Mouse (Mus musculus) layer of hippocampus, adult 18-20 months (tissue): ENCODE data around the gene Galnt14. TPM values are rescaled to one million over a fixed set of nuclear protein-coding genes. Genes with fewer than 3 reads are reported as not detected.

ENCODE experiments used
- total RNA-seq, 2 experiments: library from RNA; stranded (reverse); gene quantifications; 2 replicates each; pipeline ENCODE4 v1.2.3; 2021

Gene Galnt14
- total RNA-seq, 2 experiments from 2014 or later, result 18.0 to 21.5 TPM

Other genes starting within 250 kb of the Galnt14 start
- gene Ehd3, start 93.7 kb upstream of the Galnt14 start, total RNA-seq, result 100 to 1,000 TPM; 138 to 145 TPM
- gene Xdh, start 239.7 kb upstream of the Galnt14 start, total RNA-seq, result 10 to 100 TPM; 21.7 to 26.6 TPM